Mouse (Mus musculus) heart, adult 2 months (tissue): ENCODE data around the gene Catsperg1.
"Not testable (repeated sequence)": the region's sequence is repeated elsewhere in the genome, so short reads cannot be mapped to it uniquely, and the experiment has no call there.

Source experiments
- CTCF ChIP-seq: fragments of 200-600 bp; IDR thresholded peaks from 2 replicates; pipeline ENCODE4 v1.8.1; 2022; ENCODE audit warnings: antibody characterized with exemption, mild to moderate bottlenecking, moderate library complexity
- EP300 ChIP-seq: fragments of 200-500 bp; IDR thresholded peaks from 2 replicates; pipeline ENCODE4 v1.6.1; 2011; ENCODE audit warnings: low read depth, low read length, control low read depth; ENCODE audit not compliant: insufficient read depth

DNA sequence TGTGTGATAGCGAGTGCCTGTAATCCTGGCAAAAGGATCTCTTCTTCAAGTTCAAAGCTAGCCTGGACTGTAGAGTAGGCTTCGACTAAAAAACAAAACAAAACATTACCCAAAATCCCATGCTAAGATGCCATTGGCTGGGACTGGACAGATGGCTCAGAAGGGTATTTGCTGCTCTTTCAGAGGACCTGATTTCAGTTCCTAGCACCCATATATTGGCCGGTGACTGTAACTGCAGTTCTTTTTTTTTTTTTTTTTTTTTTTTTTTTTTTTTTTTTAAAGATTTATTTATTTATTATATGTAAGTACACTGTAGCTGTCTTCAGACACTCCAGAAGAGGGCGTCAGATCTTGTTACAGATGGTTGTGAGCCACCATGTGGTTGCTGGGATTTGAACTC, 74.6 kb downstream of the Catsperg1 start:
- not testable (repeated sequence) for TF ChIP-seq EP300, CTCF
